Mouse (Mus musculus) stomach, postnatal 0 days (tissue): ENCODE results near the gene Cdc7.

Experiments
- CTCF ChIP-seq: IDR thresholded peaks from 2 replicates; pipeline ENCODE4 v1.5.1; 2016; ENCODE audit warnings: antibody characterized with exemption, low read depth, mild to moderate bottlenecking, moderate library complexity
- EP300 ChIP-seq: optimal IDR thresholded peaks from 2 replicates; pipeline ENCODE3; 2016; ENCODE audit warnings: antibody characterized with exemption

DNA sequence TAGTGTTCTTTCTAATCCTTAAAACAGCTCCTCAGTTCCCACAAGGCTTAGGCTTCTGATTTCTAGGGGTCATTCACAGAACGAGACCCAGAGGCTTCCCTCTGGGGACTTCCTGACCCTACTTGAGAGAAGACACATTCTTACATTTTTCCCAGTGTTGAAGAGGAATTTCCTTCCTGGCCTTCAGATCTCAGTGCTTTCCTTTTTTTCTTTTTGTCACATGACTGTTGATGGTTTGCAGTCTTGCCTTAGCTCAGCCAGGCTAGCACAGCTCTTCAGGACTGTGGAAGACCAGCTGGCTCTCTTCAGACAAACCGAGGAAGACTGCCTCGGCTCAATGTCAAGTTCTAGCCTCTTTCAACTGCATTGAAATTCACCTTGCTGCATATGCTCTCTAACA lies 7.7 kb upstream of the Cdc7 start:
- TF ChIP-seq EP300 (no peak), CTCF (no peak)
